Mouse (Mus musculus) c-Kit-positive CD71-negative TER-119-negative erythroid progenitor cells, embryonic 14.5 days (primary cell): ENCODE results near the gene Cryz.

ENCODE experiments used
- DNase-seq: peaks from one replicate; pipeline ENCODE4 v3.0.0-alpha.2; 2013; ENCODE audit warnings: low read depth

Cryz gene

DNA sequence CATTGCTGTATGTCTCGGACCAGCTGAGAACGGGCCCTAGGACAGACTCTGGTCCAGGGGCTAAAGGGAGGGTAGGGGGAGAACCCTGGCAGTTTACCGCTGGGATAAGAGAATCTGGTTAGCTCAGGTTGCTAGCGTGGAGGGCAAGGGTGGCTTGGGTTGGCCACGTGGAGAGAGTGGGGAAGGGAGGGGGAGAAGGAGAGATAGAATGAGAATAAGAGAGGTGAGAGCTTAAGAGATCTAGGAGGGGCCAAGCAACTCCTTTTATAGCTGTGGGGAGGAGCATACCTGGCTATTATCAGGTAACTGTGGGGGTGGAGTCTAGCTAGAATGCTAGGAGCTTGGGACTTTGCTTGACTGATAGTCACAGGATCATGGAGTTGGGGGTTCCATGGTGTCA is 74.5 kb downstream of the Cryz start:
- DNase-seq: no peak
